Mouse (Mus musculus): ENCODE measurements around the gene March5. TPM values are rescaled to one million over a fixed set of nuclear protein-coding genes. Genes with fewer than 3 reads are reported as not detected.
A peak's percentile ranks its signal among the peaks of the same experiment; 100 is the strongest.

March5 gene
- polyA plus RNA-seq, 1 experiment from 2014 or later, result 135 TPM

DNA sequence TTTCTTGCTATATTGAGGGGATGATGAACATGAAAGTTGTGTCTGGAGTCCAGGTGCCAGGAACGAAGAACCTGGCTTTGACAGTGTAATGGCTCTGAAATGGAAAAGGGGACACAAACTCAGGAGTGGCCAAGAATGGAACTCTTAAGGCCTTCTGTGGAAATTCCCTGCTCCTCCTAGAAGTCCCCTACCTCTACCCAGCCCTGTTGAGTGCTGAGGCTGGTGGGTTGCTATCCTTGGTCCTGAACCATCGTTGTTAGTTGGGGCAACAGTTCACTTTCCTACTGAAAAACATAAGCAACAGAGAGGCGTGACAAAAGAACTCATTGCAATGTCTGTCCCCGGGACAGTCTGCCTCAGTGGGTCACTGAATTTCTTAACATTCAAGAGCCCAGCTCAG lies 31.8 kb downstream of the March5 start:
- H3K27ac ChIP-seq (replicated peaks), result no peak overlapping the region
- H3K36me3 ChIP-seq, result no peaks in the 10 kb centered on the region
- H3K4me1 ChIP-seq, result peaks cover 11% of the 10 kb centered on the region
- no peak overlapping the region for H3K4me3 ChIP-seq
- peaks cover 10% of the 10 kb centered on the region; the same call in 1 of the 2 replicates for H3K27me3 ChIP-seq
- ATAC-seq (replicated peaks), result no peak
- H3K9me3 ChIP-seq, result no peaks in the 10 kb centered on the region
- H3K4me2 ChIP-seq (replicated peaks), result no peak overlapping the region
- H3K9ac ChIP-seq (replicated peaks), result no peak overlapping the region
- WGBS, result 31% methylated on average over 4 of the region's 4 CpGs

DNA sequence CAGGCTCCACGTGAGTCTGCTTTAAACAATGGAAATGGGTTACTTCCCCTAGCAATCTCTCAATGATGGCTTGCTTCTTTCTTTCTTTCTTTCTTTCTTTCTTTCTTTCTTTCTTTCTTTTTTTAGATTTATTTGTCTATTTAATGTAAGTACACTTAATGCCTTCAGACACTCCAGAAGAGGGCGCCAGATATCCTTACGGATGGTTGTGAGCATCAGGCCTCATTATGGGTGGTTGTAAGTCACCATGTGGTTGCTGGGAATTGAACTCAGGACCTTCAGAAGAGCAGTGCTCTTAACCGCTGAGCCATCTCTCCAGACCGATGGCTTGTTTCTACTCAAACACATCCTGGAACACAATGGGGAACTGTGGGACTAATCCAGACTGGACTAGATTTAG lies 33.9 kb downstream of the March5 start:
- H3K9ac ChIP-seq (replicated peaks), result no peak overlapping the region
- no peak overlapping the region for H3K27ac ChIP-seq (replicated peaks)
- 0 out of 2 replicates have a peak, but pooled peaks cover 2% of the 10 kb centered on the region for H3K27me3 ChIP-seq
- H3K9me3 ChIP-seq, result no peaks in the 10 kb centered on the region
- ATAC-seq (replicated peaks), result no peak
- H3K4me2 ChIP-seq (replicated peaks), result no peak overlapping the region
- no peaks in the 10 kb centered on the region for H3K36me3 ChIP-seq
- H3K4me3 ChIP-seq, result no peak overlapping the region
- peaks cover 9% of the 10 kb centered on the region; the same call in 1 of the 2 replicates for H3K4me1 ChIP-seq
- WGBS, result 69% methylated on average over 5 of the region's 5 CpGs

DNA sequence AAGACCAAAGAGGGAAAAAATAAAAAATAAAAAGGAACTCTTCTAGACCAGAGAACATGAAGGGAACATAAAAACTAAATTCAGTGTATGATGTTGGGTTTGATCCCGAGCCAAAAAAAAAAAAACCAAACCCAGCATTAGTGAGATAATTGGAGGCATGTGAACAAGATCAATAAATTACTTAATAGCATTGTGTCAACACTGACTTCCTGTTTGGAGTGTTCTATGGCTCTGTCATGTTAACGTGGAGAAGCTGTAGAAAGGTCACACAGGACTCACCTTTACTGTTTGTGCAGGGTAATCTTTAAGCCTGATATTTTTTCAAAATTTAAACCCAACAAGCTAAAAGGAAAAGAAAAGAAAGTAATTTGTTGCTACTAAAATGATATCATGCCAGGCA lies 35.4 kb downstream of the March5 start:
- no peak overlapping the region for H3K4me2 ChIP-seq (replicated peaks)
- H3K27ac ChIP-seq (replicated peaks), result no peak overlapping the region
- no peak overlapping the region for H3K4me3 ChIP-seq
- no peaks in the 10 kb centered on the region for H3K9me3 ChIP-seq
- H3K36me3 ChIP-seq, result no peaks in the 10 kb centered on the region
- peaks cover 9% of the 10 kb centered on the region; the same call in 1 of the 2 replicates for H3K4me1 ChIP-seq
- 40% methylated on average over 2 of the region's 2 CpGs for WGBS
- ATAC-seq (replicated peaks), result no peak
- no peaks in the 10 kb centered on the region for H3K27me3 ChIP-seq
- H3K9ac ChIP-seq (replicated peaks), result no peak overlapping the region

DNA sequence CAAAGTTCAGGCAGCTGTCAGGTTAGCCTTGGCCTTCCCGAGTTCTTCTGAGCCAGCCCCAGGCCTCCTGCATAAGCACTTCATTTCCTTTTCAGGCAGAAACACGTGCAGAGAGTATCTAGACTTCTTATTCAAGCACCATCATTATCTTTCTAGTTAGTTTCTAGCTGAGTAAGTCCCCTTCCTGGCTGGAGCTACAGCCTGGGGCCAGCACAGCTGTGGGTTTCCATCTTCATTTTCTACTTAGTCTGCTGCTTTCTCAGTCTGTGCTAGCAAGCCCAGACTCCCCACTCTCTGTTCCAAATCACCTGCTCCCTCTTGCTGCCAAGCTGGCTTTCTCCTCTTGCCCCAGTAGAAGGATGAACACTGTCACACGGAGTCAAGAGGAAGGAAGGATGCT lies 39.5 kb downstream of the March5 start:
- Histone ChIP-seq H3K9ac (replicated peaks) (no peak overlapping the region), H3K27me3 (no peaks in the 10 kb centered on the region), H3K4me2 (replicated peaks) (no peak overlapping the region), H3K9me3 (no peaks in the 10 kb centered on the region), H3K4me1 (no peaks in the 10 kb centered on the region), H3K36me3 (no peaks in the 10 kb centered on the region), H3K27ac (replicated peaks) (no peak overlapping the region), H3K4me3 (no peak overlapping the region)
- WGBS, result 48% methylated on average over 3 of the region's 3 CpGs
- no peak for ATAC-seq (replicated peaks)

DNA sequence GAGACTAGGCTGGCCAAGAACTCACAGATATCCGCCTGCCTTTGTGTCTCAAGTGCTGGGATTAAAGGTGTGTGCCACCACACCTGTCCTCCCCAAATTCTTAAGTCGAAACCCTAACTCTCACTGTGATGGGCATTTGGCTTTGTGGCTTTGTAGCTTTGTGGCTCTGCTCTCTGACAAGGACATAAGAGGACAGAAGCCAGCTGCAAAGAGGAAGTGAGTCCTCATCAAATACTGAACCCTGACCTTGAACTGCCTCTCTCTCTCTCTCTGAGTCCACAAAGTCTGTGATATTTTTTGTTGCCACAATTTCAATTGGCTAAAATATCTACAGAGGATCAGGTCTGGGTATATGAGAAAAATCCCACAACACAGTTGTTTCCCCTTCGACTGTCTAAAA lies 40.9 kb downstream of the March5 start:
- no peaks in the 10 kb centered on the region for H3K36me3 ChIP-seq
- no peak overlapping the region for H3K4me3 ChIP-seq
- no peaks in the 10 kb centered on the region for H3K27me3 ChIP-seq
- H3K4me1 ChIP-seq, result no peaks in the 10 kb centered on the region
- no peak overlapping the region for H3K27ac ChIP-seq (replicated peaks)
- no peak for ATAC-seq (replicated peaks)
- 82% methylated on average over 3 of the region's 3 CpGs for WGBS
- H3K4me2 ChIP-seq (replicated peaks), result no peak overlapping the region
- no peaks in the 10 kb centered on the region for H3K9me3 ChIP-seq
- no peak overlapping the region for H3K9ac ChIP-seq (replicated peaks)

DNA sequence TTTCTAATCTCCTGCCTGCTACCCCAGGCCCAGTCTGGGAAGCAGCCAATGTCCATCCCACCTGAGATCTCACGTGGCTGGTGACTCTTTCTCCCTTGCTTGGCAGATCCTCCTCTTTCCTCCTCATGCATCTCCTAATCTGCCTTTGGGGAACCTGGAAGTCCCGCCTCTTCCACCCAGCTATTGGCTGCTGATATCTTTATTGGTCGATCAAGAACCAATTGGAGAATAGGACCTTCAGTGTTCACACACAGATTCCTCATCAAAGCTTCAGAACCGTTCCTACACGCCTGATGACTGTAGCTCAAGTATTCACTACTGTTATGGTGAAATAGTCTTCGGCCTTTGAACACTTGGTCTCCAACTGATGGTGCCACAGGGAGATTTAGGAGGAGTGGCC lies 44.8 kb downstream of the March5 start:
- 68% methylated on average over 6 of the region's 6 CpGs for WGBS
- no peaks in the 10 kb centered on the region for H3K4me1 ChIP-seq
- no peaks in the 10 kb centered on the region for H3K27me3 ChIP-seq
- H3K27ac ChIP-seq (replicated peaks), result no peak overlapping the region
- H3K36me3 ChIP-seq, result no peaks in the 10 kb centered on the region
- H3K4me2 ChIP-seq (replicated peaks), result no peak overlapping the region
- H3K4me3 ChIP-seq, result no peak overlapping the region
- no peak for ATAC-seq (replicated peaks)
- H3K9me3 ChIP-seq, result no peaks in the 10 kb centered on the region
- H3K9ac ChIP-seq (replicated peaks), result no peak overlapping the region

DNA sequence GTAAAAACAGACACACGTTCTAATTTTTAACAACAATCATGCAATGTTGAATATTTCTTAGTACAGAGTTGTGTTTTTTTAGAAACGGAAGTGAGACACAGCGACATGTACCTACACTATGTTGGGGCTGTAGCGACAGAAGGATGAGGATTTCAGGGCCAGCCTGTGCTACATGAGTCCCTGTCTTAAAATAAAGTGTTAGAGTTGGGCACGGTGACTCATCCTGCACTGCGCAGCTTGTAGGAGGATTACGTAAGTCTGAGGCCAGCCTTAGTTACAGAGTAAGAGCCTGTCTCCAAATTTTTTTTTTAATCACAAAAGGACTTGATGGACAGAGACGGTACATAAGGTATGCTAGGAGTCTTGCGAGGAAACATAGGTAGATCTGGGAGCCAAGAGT lies 48.0 kb downstream of the March5 start:
- H3K4me3 ChIP-seq, result no peak overlapping the region
- WGBS, result 91% methylated on average over 9 of the region's 9 CpGs
- ATAC-seq (replicated peaks), result no peak
- H3K4me2 ChIP-seq (replicated peaks), result no peak overlapping the region
- H3K27ac ChIP-seq (replicated peaks), result no peak overlapping the region
- no peak overlapping the region for H3K9ac ChIP-seq (replicated peaks)
- no peaks in the 10 kb centered on the region for H3K27me3 ChIP-seq
- H3K9me3 ChIP-seq, result no peaks in the 10 kb centered on the region
- H3K4me1 ChIP-seq, result no peaks in the 10 kb centered on the region
- no peaks in the 10 kb centered on the region for H3K36me3 ChIP-seq

- Histone ChIP-seq H3K27me3 (no peaks in the 10 kb centered on the region), H3K4me2 (replicated peaks) (no peak overlapping the region), H3K36me3 (no peaks in the 10 kb centered on the region), H3K4me1 (peaks cover 12% of the 10 kb centered on the region), H3K9ac (replicated peaks) (no peak overlapping the region), H3K27ac (replicated peaks) (no peak overlapping the region), H3K4me3 (no peak overlapping the region), H3K9me3 (no peaks in the 10 kb centered on the region)
- ATAC-seq (replicated peaks), result no peak
- WGBS, result 81% methylated on average over 4 of the region's 4 CpGs
These were observed 55.0 kb downstream of the March5 start for GRCm38 (mm10) chr19:37262389-37262788.

DNA sequence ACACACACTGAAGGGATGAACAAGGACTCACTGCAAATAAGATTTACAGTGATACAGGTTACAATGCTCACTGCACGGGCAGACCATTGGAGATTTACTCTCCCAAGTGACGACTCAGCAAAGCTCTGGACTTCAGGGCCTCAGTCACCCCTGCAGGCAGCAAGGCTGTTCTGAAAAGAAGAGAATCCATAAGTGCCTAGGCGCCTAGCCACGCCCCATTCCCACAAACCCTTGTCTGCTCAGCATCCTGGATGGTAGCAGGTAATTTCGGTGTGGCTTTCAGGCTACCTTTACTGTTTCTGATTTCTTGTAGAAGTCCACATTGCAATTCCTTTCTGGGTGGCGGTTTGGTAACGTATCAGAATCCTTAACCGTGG lies 56.2 kb downstream of the March5 start:
- H3K27me3 ChIP-seq, result no peaks in the 10 kb centered on the region
- no peak overlapping the region for H3K9ac ChIP-seq (replicated peaks)
- ATAC-seq (replicated peaks), result no peak
- H3K9me3 ChIP-seq, result no peaks in the 10 kb centered on the region
- H3K27ac ChIP-seq (replicated peaks), result no peak overlapping the region
- no peaks in the 10 kb centered on the region for H3K36me3 ChIP-seq
- peaks cover 12% of the 10 kb centered on the region for H3K4me1 ChIP-seq
- WGBS, result 75% methylated on average over 8 of the region's 8 CpGs
- no peak overlapping the region for H3K4me3 ChIP-seq
- H3K4me2 ChIP-seq (replicated peaks), result no peak overlapping the region

DNA sequence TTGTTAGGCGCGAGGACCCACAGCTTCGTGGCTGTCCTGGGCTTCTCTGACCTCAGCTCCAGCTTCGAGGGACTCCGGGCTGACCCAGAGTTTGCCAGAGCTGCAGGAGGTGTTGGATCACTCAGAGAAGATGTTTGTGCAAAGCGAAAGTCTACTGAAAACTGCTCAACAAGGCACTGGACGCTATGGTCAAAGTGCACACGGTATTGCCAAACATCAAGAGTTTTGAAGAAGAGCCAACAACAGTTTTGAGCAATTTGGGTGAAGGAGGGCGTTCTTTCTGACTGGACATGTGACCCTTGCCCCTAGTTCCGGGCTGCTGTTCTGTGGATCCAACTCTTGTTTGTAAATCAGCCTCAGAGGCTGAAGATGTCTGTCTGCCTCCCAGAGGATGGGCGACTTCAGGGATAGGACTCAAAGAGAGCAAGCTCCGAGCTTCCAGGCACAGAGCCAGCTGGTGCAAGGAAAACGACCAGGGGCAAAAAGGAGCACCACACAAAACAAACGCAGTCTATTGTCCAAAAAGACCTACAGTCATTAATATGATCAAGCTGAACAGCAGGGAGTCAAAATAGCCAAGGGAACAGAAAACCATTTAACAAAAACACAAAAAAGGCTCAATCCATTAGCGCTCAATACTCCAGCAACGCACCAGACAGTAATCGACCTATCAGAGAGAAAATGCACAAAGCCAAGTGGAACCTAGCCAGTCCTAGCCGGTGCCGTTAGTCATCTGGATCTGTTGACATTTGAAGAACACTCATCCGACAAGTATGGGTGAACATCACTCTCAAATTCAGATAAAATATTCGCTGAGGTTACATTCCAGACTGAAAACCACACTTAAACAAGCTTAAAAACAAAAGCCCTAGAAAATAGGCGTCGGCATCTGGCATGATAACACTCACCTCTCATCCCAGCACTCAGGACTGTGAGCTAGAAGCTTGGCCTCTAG lies 56.9 kb downstream of the March5 start:
- Histone ChIP-seq H3K4me3 (no peak overlapping the region), H3K36me3 (no peaks in the 10 kb centered on the region), H3K27me3 (no peaks in the 10 kb centered on the region), H3K4me2 (replicated peaks) (no peak overlapping the region), H3K9me3 (no peaks in the 10 kb centered on the region), H3K4me1 (peaks cover 12% of the 10 kb centered on the region), H3K27ac (replicated peaks) (no peak overlapping the region), H3K9ac (replicated peaks) (no peak overlapping the region)
- WGBS, result 46% methylated on average over 23 of the region's 23 CpGs
- no peak for ATAC-seq (replicated peaks)

DNA sequence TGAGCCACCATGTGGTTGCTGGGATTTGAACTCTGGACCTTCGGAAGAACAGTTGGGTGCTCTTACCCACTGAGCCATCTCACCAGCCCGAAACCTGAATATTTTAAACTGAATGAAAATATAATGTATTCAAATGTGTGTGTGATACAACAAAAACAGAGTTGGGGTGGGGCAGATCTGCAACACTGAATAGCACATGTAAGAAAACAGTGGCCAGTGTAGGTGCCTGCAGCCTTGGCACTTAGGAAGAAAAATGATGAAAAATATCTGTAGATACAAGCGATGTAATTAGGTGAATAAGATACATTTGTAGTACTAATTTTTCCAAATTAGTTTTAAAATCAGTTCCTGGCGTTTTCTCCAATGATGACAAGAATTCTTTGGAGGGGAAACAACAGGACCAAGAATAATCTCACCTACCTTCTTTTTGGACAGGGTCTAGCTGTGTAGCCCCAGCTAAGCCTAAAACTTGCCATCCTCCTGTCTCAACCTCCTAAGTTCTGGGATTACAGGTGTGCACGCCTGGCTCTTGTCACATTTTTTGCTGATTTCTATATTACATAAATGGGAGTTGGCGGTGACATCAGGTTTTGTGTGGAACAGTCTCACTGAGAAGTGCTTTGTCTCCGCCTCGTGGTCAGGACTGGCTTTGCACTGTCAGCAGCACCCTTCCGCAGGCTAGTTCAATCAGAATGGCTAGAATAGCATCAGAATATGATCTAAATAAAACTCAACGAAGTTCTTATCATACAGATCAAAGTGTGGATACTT lies 58.2 kb downstream of the March5 start:
- 33% methylated on average over 10 of the region's 10 CpGs for WGBS
- Histone ChIP-seq H3K36me3 (no peaks in the 10 kb centered on the region), H3K4me3 (no peak overlapping the region), H3K4me2 (replicated peaks) (no peak overlapping the region), H3K4me1 (peaks cover 12% of the 10 kb centered on the region), H3K9me3 (no peaks in the 10 kb centered on the region), H3K27me3 (no peaks in the 10 kb centered on the region), H3K27ac (replicated peaks) (no peak overlapping the region), H3K9ac (replicated peaks) (no peak overlapping the region)
- ATAC-seq (replicated peaks), result peak; percentile 91

GRCm38 (mm10) chr19:37269106-37269505 lies 61.8 kb downstream of the March5 start:
- ATAC-seq (replicated peaks), result no peak
- WGBS, result 93% methylated on average over 16 of the region's 16 CpGs

More at GRCm38 (mm10) chr19:37269106-37269505, 61.8 kb downstream of the March5 start:
- Histone ChIP-seq H3K9ac (replicated peaks) (no peak overlapping the region), H3K4me1 (peaks cover 8% of the 10 kb centered on the region), H3K36me3 (no peaks in the 10 kb centered on the region), H3K4me2 (replicated peaks) (no peak overlapping the region), H3K27me3 (no peaks in the 10 kb centered on the region), H3K27ac (replicated peaks) (no peak overlapping the region), H3K9me3 (no peaks in the 10 kb centered on the region), H3K4me3 (no peak overlapping the region)
